Mouse (Mus musculus): ENCODE data around the gene Glud1.

Gene Glud1

DNA sequence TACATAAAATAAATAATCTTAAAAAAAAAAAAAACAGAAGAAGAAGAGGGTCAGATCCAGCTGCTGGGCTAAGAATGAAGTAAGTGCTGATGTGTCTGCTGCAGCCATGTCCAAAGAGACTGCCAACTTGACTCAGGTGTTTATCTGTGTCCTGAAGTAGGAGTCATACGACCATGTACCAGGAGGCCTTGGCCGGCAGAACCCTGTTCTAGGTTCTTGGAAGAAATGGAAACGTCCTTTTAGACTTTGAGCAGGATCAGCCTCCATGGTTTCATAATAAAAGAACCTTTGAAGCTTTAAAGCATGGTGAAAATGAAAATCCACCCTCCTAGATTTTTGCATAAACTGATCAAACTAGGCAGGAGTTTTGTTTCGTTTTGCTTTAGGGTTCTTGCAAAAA is 43.9 kb downstream of the Glud1 start:
- no peak for DNase-seq

DNA sequence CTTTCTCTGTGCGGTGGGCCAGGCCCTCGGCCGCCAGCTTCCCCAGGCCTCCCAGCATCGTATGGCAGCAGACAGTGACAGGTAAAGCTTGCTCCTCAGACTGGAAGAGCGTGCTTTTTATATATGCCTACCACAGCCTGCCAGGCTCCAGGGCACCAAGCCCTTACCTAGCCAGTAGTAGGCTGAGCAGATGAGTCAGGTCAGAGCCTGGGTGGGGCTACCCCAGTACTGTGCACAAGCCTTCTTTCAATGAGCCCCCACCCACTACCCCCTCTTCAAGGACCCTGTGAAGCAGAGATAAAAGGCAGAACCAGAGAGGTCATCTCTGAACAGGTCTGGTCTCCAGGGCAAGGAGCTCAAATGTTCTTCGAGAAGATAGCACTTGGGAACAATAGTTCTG is 44.8 kb downstream of the Glud1 start, which contains the start of gene Fam25c:
Gene Fam25c (minus strand): TSS at position 133 of the 400 bp plus-strand sequence.
- no peak for DNase-seq

- DNase-seq = no peak
Measured at GRCm38 (mm10) chr14:34357671-34358455, 47.3 kb downstream of the Glud1 start.

GRCm38 (mm10) chr14:34359676-34360244 is 49.2 kb downstream of the Glud1 start:
- DNase-seq = no peak

DNA sequence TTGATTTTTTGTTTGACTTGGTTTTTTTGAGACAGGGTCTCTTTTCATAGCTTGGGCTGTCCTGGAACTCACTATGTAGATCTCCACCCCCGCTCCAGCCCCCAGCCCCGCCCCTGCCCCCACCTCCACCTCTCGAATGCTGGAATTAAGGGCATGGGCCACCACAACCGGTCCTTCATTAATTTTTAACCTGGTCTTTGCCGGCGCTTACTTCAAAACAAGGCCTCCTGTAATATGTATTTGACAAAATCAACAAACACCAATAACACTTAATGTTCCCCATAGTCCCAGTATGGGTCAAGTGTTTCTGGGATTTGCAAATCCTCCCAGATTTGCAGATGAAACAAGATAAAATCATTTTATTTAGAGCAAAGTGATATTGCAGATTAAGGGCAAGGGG is 49.7 kb downstream of the Glud1 start:
- no peak for DNase-seq

GRCm38 (mm10) chr14:34362135-34362534 is 51.6 kb downstream of the Glud1 start:
- no peak for DNase-seq

DNA sequence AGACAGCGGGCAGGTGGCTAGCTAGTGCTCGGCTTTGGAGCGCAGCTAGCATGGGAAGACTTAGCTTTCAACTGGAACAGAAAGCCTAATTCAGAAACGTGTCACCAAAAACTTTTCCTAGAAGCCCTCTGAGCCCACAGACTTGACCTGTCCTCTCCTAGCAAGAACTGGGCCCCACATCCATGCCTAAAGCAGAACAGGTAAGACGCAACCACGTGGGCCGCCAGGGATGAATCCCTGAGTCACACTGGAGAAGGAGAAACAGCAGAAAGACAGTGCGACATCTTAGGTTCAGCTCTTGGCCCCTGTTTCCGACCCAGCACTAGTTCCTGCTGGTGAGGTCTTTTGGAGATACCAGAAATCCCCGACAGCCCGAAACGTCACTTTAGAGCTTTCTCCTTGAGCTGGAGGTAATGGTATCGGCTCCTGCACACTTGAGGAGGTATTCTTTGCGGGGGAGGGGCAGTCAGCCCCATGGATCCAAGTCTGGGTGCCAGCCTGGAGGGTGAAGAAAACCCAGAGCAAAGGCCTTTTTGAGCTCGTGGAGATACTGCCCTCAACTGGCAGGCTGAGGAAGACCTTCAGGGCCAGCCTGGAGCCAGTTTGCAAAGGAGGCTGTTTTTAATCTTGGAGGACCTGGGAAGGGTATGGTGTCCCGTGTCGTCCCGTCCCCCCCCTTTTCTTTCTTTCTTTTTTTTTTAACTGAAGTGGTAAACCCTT is 52.4 kb downstream of the Glud1 start:
- peak; percentile 87 for DNase-seq

DNA sequence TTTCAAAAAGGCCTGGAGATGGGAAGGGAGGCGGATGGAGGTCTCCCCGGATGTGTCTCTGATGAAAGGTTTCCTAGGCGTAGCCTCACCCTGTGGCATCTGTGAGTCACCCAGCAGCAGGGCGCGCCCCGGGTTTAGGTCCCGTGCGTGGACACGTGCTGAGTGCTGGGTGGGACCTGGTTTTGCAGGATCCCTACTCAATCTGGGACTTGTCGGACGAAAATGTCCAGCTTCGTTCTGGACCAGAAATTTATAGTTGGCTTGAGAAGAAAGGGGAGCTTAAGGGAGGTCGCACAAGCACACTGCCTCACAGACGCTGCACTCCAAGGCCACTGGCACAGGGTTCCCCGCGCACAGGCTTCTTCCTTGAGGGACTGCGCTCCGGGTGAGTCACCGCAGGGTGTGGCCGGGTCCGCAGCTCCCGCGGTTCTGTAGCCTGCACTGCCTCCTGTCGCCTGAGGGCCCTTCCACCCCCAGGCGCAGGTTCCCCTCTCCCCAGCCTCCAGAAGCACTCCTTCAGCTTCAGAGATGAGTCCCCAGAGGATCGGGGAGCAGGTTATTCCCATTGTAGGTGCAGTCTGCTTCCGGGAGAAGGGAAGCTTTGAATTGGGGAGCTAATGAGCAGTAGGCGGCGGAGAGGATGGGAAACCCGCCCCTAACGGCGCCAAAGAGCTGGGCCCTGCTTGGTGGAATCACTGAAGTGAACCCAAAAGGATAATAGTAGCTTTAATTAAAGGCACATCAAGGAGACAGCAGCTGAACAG is 53.1 kb downstream of the Glud1 start:
- DNase-seq = peak; percentile 68

DNA sequence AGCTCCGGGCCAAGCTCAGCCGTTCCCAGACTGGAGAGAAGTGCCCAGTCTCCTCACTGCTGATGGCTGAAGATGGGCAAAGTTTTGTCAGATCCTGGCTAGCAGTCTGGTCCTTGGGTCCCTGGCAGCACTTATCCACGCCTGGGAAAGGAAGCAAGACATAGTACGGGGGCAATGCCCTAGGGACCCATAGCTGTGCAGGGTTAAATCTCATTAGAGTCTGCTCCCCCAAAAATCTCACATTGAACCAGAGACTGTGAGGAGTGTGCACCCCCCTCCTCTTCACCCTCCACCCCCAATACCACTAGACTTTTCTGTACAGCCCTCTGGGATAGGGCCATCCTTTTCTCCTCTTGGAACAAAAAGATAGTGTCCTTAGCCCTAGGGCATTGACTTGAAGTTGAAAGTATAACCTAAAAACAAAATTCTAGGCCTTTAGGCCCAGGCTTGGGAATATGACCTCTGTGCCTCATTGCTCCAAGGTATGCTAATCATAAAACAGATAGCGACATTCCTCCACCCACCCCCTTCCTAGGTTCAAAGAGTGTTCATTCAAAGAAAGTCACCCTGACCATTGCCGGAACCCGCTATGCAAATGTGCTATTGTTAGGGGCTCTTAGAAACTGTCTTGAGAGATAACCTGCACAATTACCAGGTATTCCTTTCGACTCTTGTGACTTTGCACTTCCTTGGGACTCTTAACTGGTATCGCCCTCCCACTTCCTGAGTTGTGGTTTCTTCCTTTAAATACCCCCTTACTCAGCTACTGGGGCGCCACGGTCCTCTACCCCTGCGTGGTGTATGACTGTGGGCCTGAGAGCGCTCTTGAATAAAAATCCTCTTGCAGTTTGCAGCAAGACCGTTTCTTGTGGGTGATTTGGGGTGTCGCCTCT is 54.0 kb downstream of the Glud1 start:
- peak; percentile 17 for DNase-seq

DNA sequence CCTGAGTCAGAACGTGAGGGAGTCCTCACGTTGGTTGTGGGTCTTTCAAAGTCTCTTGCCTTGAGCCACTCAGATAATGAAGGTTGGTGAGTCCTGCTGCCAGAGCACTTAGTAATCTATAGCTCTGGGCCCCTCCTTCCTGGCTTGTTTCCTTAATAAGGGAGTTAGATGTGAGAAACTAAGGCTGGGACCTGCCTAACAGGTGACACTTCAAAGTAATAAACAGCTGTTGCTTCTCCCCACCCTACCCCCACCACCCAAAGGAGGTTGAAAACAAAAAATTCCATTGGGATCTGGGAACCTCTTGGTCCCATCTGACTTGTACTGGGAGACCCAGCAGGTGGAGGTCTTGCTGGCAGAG is 54.6 kb downstream of the Glud1 start:
- peak; percentile 16 for DNase-seq

DNA sequence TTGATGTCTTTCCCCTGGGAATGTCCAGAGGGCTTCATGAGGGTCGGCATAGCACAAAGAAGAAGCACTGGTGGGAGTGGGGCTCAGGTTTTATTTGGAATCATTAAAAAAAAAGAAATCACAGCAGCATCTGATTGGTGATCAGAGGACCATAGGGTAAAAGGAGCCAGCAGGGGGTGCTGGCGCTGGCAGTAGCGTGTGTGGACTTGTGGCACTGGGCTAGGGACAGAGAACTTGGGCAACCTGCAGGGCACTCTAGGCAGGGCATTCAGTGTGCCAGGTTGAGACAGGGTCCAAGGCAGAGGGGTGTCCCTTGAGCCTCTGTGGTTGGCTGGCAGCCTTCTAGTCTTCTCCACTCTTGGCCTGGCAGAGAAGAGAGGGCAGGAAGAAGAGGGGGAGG is 59.7 kb downstream of the Glud1 start:
- no peak for DNase-seq

GRCm38 (mm10) chr14:34370921-34371320 is 60.4 kb downstream of the Glud1 start:
- DNase-seq = no peak

GRCm38 (mm10) chr14:34371763-34372162 is 61.2 kb downstream of the Glud1 start:
- DNase-seq = no peak

GRCm38 (mm10) chr14:34372646-34373045 is 62.1 kb downstream of the Glud1 start:
- peak; percentile 36 for DNase-seq

DNA sequence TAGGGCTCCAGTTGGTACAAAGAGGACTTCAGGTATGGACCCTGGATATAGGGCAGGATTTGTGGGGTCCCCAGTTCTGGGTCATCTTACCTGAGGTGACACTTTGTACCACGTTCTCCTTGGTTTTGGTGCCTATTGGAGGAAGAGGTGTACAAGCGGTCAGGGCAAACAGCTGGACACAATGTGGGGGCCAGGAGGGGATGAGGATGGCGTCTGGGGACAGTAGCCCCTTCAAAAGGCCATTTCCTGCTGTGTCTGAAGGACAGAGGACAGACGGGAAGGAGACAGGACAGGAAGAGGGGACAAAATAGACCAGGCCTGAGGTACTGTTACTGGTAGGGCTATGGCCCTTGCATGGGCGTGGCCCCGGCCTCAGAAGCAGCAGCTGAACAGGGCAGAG is 63.1 kb downstream of the Glud1 start:
- no peak for DNase-seq

DNA sequence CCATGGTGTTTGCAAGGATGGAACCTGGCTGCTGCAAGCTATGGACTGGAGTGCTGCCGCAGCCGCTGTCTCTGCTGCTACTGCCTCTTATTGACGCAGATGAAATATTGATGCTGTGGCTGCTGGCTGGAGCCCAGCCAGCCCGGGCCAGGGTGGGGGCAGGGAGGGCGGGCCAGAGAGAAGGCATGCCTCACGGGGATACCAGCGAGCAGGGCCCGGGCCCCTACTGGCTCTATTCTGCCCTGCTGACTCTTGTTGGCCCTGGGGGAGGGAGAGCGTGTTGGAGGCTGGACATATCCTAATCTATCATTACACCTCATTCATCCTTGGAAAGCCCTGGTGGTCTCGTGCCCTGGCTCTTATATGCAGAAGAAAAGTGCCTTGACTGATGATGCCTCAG is 64.0 kb downstream of the Glud1 start, which contains the start of gene Sncg:
Gene Sncg (minus strand): TSS at position 213 of the 400 bp plus-strand sequence.
- no peak for DNase-seq

- no peak for DNase-seq
Measured at GRCm38 (mm10) chr14:34375415-34375904, 64.9 kb downstream of the Glud1 start, which contains the start of gene Mmrn2. Mmrn2 (plus strand) TSS chr14:34375465.

DNA sequence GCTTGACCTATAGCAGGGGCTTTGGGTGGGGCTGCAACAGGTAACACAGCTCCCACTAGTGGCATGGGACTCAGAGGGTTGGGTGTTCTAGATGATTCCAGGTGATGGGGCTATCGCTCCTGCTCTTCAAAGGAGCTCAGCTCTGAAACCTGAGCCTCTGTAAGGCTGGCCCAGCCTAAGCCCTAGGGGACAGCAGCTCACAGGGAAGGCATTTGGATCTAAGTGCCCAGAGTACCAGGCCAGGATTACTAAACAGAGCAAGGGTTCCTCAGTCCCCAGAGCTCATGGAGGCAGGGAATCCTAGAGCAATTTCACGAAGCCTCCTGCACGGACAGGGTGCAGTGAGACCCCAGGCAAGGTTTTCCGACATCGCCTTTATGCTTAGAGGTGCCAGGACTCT is 65.4 kb downstream of the Glud1 start:
- no peak for DNase-seq

DNA sequence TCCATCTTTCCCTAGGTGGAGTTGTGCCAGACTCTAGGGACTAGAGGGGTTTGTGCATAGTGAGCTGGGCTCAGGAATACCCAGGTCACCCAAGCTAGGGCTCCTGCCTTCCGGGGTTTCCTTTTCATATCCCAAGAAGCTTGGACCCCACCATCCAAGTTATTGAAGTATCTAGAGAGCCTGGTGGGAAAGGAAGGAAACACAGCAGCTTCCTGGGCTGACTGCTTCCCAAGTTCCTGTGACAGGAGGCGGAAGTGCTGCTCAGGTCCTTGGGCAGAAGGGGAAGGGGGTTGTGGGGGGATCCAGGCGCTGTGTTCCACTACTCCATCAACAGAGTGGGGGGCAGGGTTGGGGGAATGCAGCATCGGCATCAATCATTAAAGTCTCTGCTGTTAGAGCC is 66.6 kb downstream of the Glud1 start:
- no peak for DNase-seq

GRCm38 (mm10) chr14:34378560-34379331 is 68.2 kb downstream of the Glud1 start:
- DNase-seq = no peak
